Mouse (Mus musculus) midbrain, embryonic 15.5 days (tissue): ENCODE measurements around the gene Ccdc60. TPM values are rescaled to one million over a fixed set of nuclear protein-coding genes. Genes with fewer than 3 reads are reported as not detected.

Experiments
- ATAC-seq: fragments of 200-750 bp; cut with Nextera tagmentation; replicated peaks from 2 replicates; pipeline ENCODE4 v1.8.0; 2017; ENCODE audit warnings: moderate TSS enrichment
- H3K27ac ChIP-seq: fragments of 300-500 bp; sonication (generic); 2 replicates; pipeline ENCODE4 v1.5.1; 2015; ENCODE audit warnings: mild to moderate bottlenecking, inconsistent platforms
- H3K27me3 ChIP-seq: fragments of 300-500 bp; sonication (generic); replicated peaks from 2 replicates; pipeline ENCODE4 v1.6.1; 2015; ENCODE audit warnings: inconsistent platforms
- H3K36me3 ChIP-seq: fragments of 300-500 bp; sonication (generic); replicated peaks from 2 replicates; pipeline ENCODE4 v1.6.1; 2015; ENCODE audit warnings: inconsistent platforms
- H3K4me1 ChIP-seq: fragments of 300-500 bp; sonication (generic); 2 replicates; pipeline ENCODE4 v1.6.1; 2015; ENCODE audit warnings: inconsistent platforms
- H3K4me2 ChIP-seq: fragments of 300-500 bp; sonication (generic); 2 replicates; pipeline ENCODE4 v1.6.1; 2015; ENCODE audit warnings: inconsistent platforms, mild to moderate bottlenecking, moderate library complexity
- H3K4me3 ChIP-seq: fragments of 300-500 bp; sonication (generic); 2 replicates; pipeline ENCODE4 v1.5.1; 2015; ENCODE audit warnings: mild to moderate bottlenecking, inconsistent platforms
- H3K9ac ChIP-seq: fragments of 300-500 bp; sonication (generic); 2 replicates; pipeline ENCODE4 v1.6.1; 2015; ENCODE audit warnings: mild to moderate bottlenecking, inconsistent platforms
- H3K9me3 ChIP-seq: fragments of 300-500 bp; sonication (generic); 2 replicates; pipeline ENCODE4 v1.6.1; 2016; ENCODE audit warnings: inconsistent platforms
- WGBS: fragments of 180-500 bp; shearing (Covaris S2); methylation state at CpG from one replicate; pipeline ENCODE4 v1.1.7; 2015; ENCODE audit warnings: mixed read lengths; 5-methylcytosine and 5-hydroxymethylcytosine counted together
- polyA plus RNA-seq: library from polyadenylated mRNA; unstranded; fragments of >200 nt; fragmentation: Nextera tagmentation; extraction: Ambion mirVana; gene quantifications from 2 replicates; pipeline ENCODE4 v1.2.1, GENCODE M21; 2015

Gene Ccdc60
- polyA plus RNA-seq, 1 experiment from 2014 or later = 3.1 TPM

GRCm38 (mm10) chr5:116293501-116293900, 4.7 kb upstream of the Ccdc60 start:
- Histone ChIP-seq H3K36me3 (no peaks in the 10 kb centered on the region), H3K4me3 (no peak overlapping the region), H3K4me1 (peaks cover 18% of the 10 kb centered on the region), H3K4me2 (no peak overlapping the region), H3K9ac (no peak overlapping the region), H3K27ac (no peak overlapping the region), H3K27me3 (no peaks in the 10 kb centered on the region), H3K9me3 (no peaks in the 10 kb centered on the region)
- no peak for ATAC-seq
- 79% methylated on average over 5 of the region's 5 CpGs for WGBS

GRCm38 (mm10) chr5:116290584-116290983, 1.8 kb upstream of the Ccdc60 start:
- Histone ChIP-seq H3K9me3 (no peaks in the 10 kb centered on the region), H3K27ac (no peak overlapping the region), H3K4me3 (no peak overlapping the region), H3K9ac (no peak overlapping the region), H3K27me3 (no peaks in the 10 kb centered on the region), H3K36me3 (no peaks in the 10 kb centered on the region), H3K4me2 (no peak overlapping the region), H3K4me1 (peaks cover 22% of the 10 kb centered on the region)
- 90% methylated on average over 5 of the region's 5 CpGs for WGBS
- no peak for ATAC-seq

- H3K36me3 ChIP-seq = no peaks in the 10 kb centered on the region
- no peak overlapping the region for H3K27ac ChIP-seq
- peaks cover 24% of the 10 kb centered on the region for H3K4me1 ChIP-seq
- WGBS = 5% methylated on average over 9 of the region's 9 CpGs
- H3K27me3 ChIP-seq = no peaks in the 10 kb centered on the region
- peak overlapping the region; percentile 17 for H3K4me2 ChIP-seq
- H3K9ac ChIP-seq = no peak overlapping the region
- 0 out of 2 replicates have a peak, but pooled peaks have one; percentile 54 for ATAC-seq
- H3K4me3 ChIP-seq = no peak overlapping the region
- H3K9me3 ChIP-seq = no peaks in the 10 kb centered on the region
Measured at GRCm38 (mm10) chr5:116289897-116290296, 1.1 kb upstream of the Ccdc60 start.

- no peaks in the 10 kb centered on the region for H3K27me3 ChIP-seq
- ATAC-seq = no peak
- 35% methylated on average over 10 of the region's 10 CpGs for WGBS
- no peak overlapping the region for H3K4me3 ChIP-seq
- peak overlapping the region; percentile 19 for H3K4me2 ChIP-seq
- H3K4me1 ChIP-seq = peaks cover 24% of the 10 kb centered on the region
- no peak overlapping the region for H3K27ac ChIP-seq
- H3K9ac ChIP-seq = no peak overlapping the region
- H3K9me3 ChIP-seq = no peaks in the 10 kb centered on the region
- no peaks in the 10 kb centered on the region for H3K36me3 ChIP-seq
Measured at GRCm38 (mm10) chr5:116288183-116288582, 602 bp downstream of the Ccdc60 start.

- Histone ChIP-seq H3K27me3 (no peaks in the 10 kb centered on the region), H3K36me3 (no peaks in the 10 kb centered on the region), H3K4me2 (no peak overlapping the region), H3K9me3 (no peaks in the 10 kb centered on the region), H3K4me1 (peaks cover 24% of the 10 kb centered on the region), H3K4me3 (no peak overlapping the region), H3K27ac (no peak overlapping the region), H3K9ac (no peak overlapping the region)
- ATAC-seq = no peak
- WGBS = 29% methylated on average over 15 of the region's 15 CpGs
Measured at GRCm38 (mm10) chr5:116285532-116286176, 3.1 kb downstream of the Ccdc60 start.

- Histone ChIP-seq H3K36me3 (no peaks in the 10 kb centered on the region), H3K9ac (no peak overlapping the region), H3K4me2 (no peak overlapping the region), H3K27ac (no peak overlapping the region), H3K27me3 (no peaks in the 10 kb centered on the region), H3K4me3 (no peak overlapping the region), H3K9me3 (no peaks in the 10 kb centered on the region), H3K4me1 (peaks cover 11% of the 10 kb centered on the region)
- no peak for ATAC-seq
Measured at GRCm38 (mm10) chr5:116280518-116280917, 8.3 kb downstream of the Ccdc60 start.

- peak overlapping the region; percentile 31 for H3K4me2 ChIP-seq
Measured at GRCm38 (mm10) chr5:116278436-116278918, 10.3 kb downstream of the Ccdc60 start.

GRCm38 (mm10) chr5:116277951-116278350, 10.8 kb downstream of the Ccdc60 start:
- no peak for ATAC-seq

More at GRCm38 (mm10) chr5:116278436-116278918, 10.3 kb downstream of the Ccdc60 start:
- Histone ChIP-seq H3K4me1 (peaks cover 22% of the 10 kb centered on the region), H3K27ac (peak overlapping the region; percentile 4; the same call in 1 of the 2 replicates), H3K27me3 (no peaks in the 10 kb centered on the region), H3K9me3 (no peaks in the 10 kb centered on the region), H3K36me3 (no peaks in the 10 kb centered on the region), H3K4me3 (no peak overlapping the region), H3K9ac (no peak overlapping the region)
- WGBS = 44% methylated on average over 17 of the region's 17 CpGs
- no peak for ATAC-seq

GRCm38 (mm10) chr5:116274818-116275217, 14.0 kb downstream of the Ccdc60 start:
- 38% methylated on average over 2 of the region's 2 CpGs for WGBS
- Histone ChIP-seq H3K4me1 (peaks cover 35% of the 10 kb centered on the region), H3K4me2 (no peak overlapping the region), H3K4me3 (no peak overlapping the region), H3K9ac (no peak overlapping the region), H3K27ac (peak overlapping the region; percentile 69), H3K27me3 (no peaks in the 10 kb centered on the region), H3K9me3 (no peaks in the 10 kb centered on the region), H3K36me3 (no peaks in the 10 kb centered on the region)
- ATAC-seq = peak; percentile 24; the same call in 1 of the 2 replicates

More at GRCm38 (mm10) chr5:116277951-116278350, 10.8 kb downstream of the Ccdc60 start:
- Histone ChIP-seq H3K4me3 (no peak overlapping the region), H3K27ac (peak overlapping the region; percentile 23; the same call in 1 of the 2 replicates), H3K9ac (no peak overlapping the region), H3K27me3 (no peaks in the 10 kb centered on the region), H3K4me1 (peaks cover 26% of the 10 kb centered on the region), H3K9me3 (no peaks in the 10 kb centered on the region), H3K36me3 (no peaks in the 10 kb centered on the region), H3K4me2 (peak overlapping the region; percentile 31; the same call in 1 of the 2 replicates)
- 90% methylated on average over 4 of the region's 4 CpGs for WGBS

GRCm38 (mm10) chr5:116274365-116274764, 14.4 kb downstream of the Ccdc60 start:
- Histone ChIP-seq H3K27me3 (no peaks in the 10 kb centered on the region), H3K36me3 (no peaks in the 10 kb centered on the region), H3K27ac (peak overlapping the region; percentile 69), H3K4me2 (no peak overlapping the region), H3K9ac (no peak overlapping the region), H3K9me3 (no peaks in the 10 kb centered on the region), H3K4me3 (no peak overlapping the region), H3K4me1 (peaks cover 39% of the 10 kb centered on the region)
- 0 out of 2 replicates have a peak, but pooled peaks have one; percentile 30 for ATAC-seq
- WGBS = 32% methylated on average over 5 of the region's 5 CpGs

GRCm38 (mm10) chr5:116271511-116272227, 17.1 kb downstream of the Ccdc60 start:
- Histone ChIP-seq H3K4me3 (no peak overlapping the region), H3K9ac (no peak overlapping the region), H3K36me3 (no peaks in the 10 kb centered on the region), H3K27ac (no peak overlapping the region), H3K27me3 (no peaks in the 10 kb centered on the region), H3K4me2 (no peak overlapping the region), H3K4me1 (peaks cover 34% of the 10 kb centered on the region), H3K9me3 (no peaks in the 10 kb centered on the region)
- WGBS = 72% methylated on average over 17 of the region's 17 CpGs
- no peak for ATAC-seq

GRCm38 (mm10) chr5:116269212-116270145, 19.3 kb downstream of the Ccdc60 start:
- Histone ChIP-seq H3K9me3 (no peaks in the 10 kb centered on the region), H3K4me1 (peaks cover 25% of the 10 kb centered on the region), H3K36me3 (no peaks in the 10 kb centered on the region), H3K27ac (no peak overlapping the region), H3K4me3 (no peak overlapping the region), H3K4me2 (no peak overlapping the region), H3K9ac (no peak overlapping the region), H3K27me3 (no peaks in the 10 kb centered on the region)
- ATAC-seq = peak; percentile 53; the same call in 1 of the 2 replicates
- WGBS = 58% methylated on average over 17 of the region's 17 CpGs
